In the genomic region with DNA sequence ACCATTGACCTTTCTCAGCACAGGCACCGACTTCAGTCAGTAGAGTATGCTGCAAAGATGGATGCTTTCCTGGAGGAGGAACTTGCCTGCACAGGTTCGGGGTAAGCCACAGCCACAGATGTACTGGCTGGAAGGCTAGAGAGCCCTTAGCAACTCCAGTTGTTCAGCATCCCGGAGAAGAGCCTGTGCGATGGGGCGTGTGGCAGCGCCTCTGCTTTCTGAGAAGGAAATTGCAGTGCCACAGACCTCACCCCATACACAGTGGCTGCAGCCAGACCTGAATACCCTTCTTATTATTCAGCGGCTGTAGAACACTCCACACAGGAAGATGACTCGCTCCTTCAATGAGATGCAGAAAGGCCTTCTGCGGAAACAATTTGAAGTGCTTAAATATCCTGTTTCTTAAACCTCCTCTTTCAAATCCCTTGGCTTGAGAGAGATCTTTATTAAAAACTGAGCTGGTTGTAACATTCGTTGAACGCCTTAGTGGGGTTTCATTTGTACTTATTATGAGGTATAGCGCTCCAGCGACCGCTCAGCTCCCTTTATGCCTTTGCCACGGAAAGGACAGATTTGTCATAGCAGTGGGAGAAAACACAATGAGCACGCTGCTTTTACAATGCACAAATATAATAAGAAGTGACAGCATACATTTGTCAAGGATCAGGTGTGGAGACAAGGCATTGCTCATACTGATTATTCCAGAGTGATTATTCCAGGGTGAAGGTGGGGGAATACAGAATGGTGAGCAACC, we compare ENCODE assay signal across 14 mouse cellular contexts. TPM values are rescaled to one million over a fixed set of nuclear protein-coding genes. Genes with fewer than 3 reads are reported as not detected.
DNase-seq lines count a peak whose midpoint lies in the region; ATAC-seq lines count a peak whose summit lies in the region.
"Had no signal": no experiment of that assay in that cellular context is flagged by ENCODE, and none has a peak within 500 bp of the region (broad histone marks: within the 10 kb centered on the region; RNA-seq: fewer than 3 reads in every experiment).

No protein-coding gene starts in this region.

- DNase-seq in hindbrain, embryonic 11.5 days (ENCODE audit: low spot score): no peak
- DNase-seq in hindbrain, embryonic 10.5 days (ENCODE audit: low spot score): no peak
- DNase-seq in MN1 (ENCODE audit: low spot score): peak; percentile 8
- no peak for DNase-seq in cerebellum, adult 8-10 months
- no peak for DNase-seq in frontal cortex, postnatal 36 days (ENCODE audit: low spot score in 2 of 2)
- DNase-seq in frontal cortex, adult 2 months (ENCODE audit: extremely low spot score in 1 of 2, low spot score in 1 of 2): no peak
- DNase-seq: adrenal gland, postnatal 10 days; kidney, postnatal 14 days; layer of hippocampus, postnatal 36 days; right cerebral cortex, adult 18-20 months; thymus, postnatal 14 days had no signal

- no peak overlapping the region for H3K27ac ChIP-seq in hindbrain, embryonic 11.5 days (ENCODE audit: low read depth, low read length)
- H3K27ac ChIP-seq in hindbrain, embryonic 10.5 days: no peak overlapping the region
- no peak overlapping the region for H3K27ac ChIP-seq in forebrain, embryonic 15.5 days (replicated peaks)
- no peak overlapping the region for H3K27ac ChIP-seq in midbrain, embryonic 16.5 days (ENCODE audit: low read length)
- H3K27ac ChIP-seq: limb, embryonic 15.5 days had no signal

- H3K4me3 ChIP-seq in hindbrain, embryonic 11.5 days (ENCODE audit: low read depth, low read length): no peak overlapping the region
- no peak overlapping the region for H3K4me3 ChIP-seq in hindbrain, embryonic 10.5 days
- H3K4me3 ChIP-seq in forebrain, embryonic 15.5 days: no peak overlapping the region
- no peak overlapping the region for H3K4me3 ChIP-seq in midbrain, embryonic 16.5 days (ENCODE audit: low read depth, low read length)
- H3K4me3 ChIP-seq: limb, embryonic 15.5 days had no signal

- no peaks in the 10 kb centered on the region for H3K9me3 ChIP-seq in hindbrain, embryonic 11.5 days (ENCODE audit: control insufficient read depth, low read length)
- H3K9me3 ChIP-seq in hindbrain, embryonic 10.5 days: no peaks in the 10 kb centered on the region
- no peaks in the 10 kb centered on the region for H3K9me3 ChIP-seq in forebrain, embryonic 15.5 days
- H3K9me3 ChIP-seq in midbrain, embryonic 16.5 days (replicated peaks; ENCODE audit: control insufficient read depth, low read length, poor library complexity, severe bottlenecking): no peaks in the 10 kb centered on the region
- H3K9me3 ChIP-seq: limb, embryonic 15.5 days had no signal

- H3K9ac ChIP-seq in hindbrain, embryonic 11.5 days (ENCODE audit: low read depth, low read length): no peak overlapping the region
- H3K9ac ChIP-seq in forebrain, embryonic 15.5 days (replicated peaks): no peak overlapping the region
- H3K9ac ChIP-seq in midbrain, embryonic 16.5 days (ENCODE audit: low read depth, low read length): no peak overlapping the region
- H3K9ac ChIP-seq: limb, embryonic 15.5 days had no signal

- 72% methylated on average over 16 of the region's 16 CpGs for WGBS in hindbrain, embryonic 11.5 days
- WGBS in hindbrain, embryonic 10.5 days: 81% methylated on average over 16 of the region's 16 CpGs
- WGBS in forebrain, embryonic 15.5 days: 49% methylated on average over 16 of the region's 16 CpGs
- 55% methylated on average over 16 of the region's 16 CpGs for WGBS in midbrain, embryonic 16.5 days

- no peaks in the 10 kb centered on the region for H3K4me1 ChIP-seq in hindbrain, embryonic 11.5 days (replicated peaks; ENCODE audit: control insufficient read depth, insufficient read depth, low read length)
- no peaks in the 10 kb centered on the region for H3K4me1 ChIP-seq in hindbrain, embryonic 10.5 days (replicated peaks)
- H3K4me1 ChIP-seq in forebrain, embryonic 15.5 days: peaks cover 8% of the 10 kb centered on the region
- peaks cover 3% of the 10 kb centered on the region; the same call in 1 of the 2 replicates for H3K4me1 ChIP-seq in midbrain, embryonic 16.5 days (ENCODE audit: control insufficient read depth, insufficient read depth, low read length)

- no peaks in the 10 kb centered on the region for H3K27me3 ChIP-seq in hindbrain, embryonic 11.5 days (ENCODE audit: control insufficient read depth, insufficient read depth, low read length)
- H3K27me3 ChIP-seq in hindbrain, embryonic 10.5 days (ENCODE audit: insufficient read depth, poor library complexity, severe bottlenecking): no peaks in the 10 kb centered on the region
- H3K27me3 ChIP-seq in forebrain, embryonic 15.5 days: no peaks in the 10 kb centered on the region
- H3K27me3 ChIP-seq in midbrain, embryonic 16.5 days (ENCODE audit: control insufficient read depth, insufficient read depth, low read depth, low read length): no peaks in the 10 kb centered on the region
- H3K27me3 ChIP-seq: limb, embryonic 15.5 days had no signal

- peak; percentile 75 for ATAC-seq in hindbrain, embryonic 11.5 days (ENCODE audit: low FRiP score)
- ATAC-seq in forebrain, embryonic 15.5 days (replicated peaks): 0 out of 2 replicates have a peak, but pooled peaks have one; percentile 63
- ATAC-seq in midbrain, embryonic 16.5 days: peak; percentile 85; the same call in 1 of the 2 replicates

- no peak overlapping the region for H3K4me2 ChIP-seq in hindbrain, embryonic 11.5 days (replicated peaks; ENCODE audit: low read depth, low read length)
- H3K4me2 ChIP-seq in forebrain, embryonic 15.5 days (replicated peaks): no peak overlapping the region
- no peak overlapping the region for H3K4me2 ChIP-seq in midbrain, embryonic 16.5 days (ENCODE audit: low read length)
- H3K4me2 ChIP-seq: limb, embryonic 15.5 days had no signal

- H3K36me3 ChIP-seq in hindbrain, embryonic 11.5 days (ENCODE audit: control insufficient read depth, insufficient read depth, low read length): no peaks in the 10 kb centered on the region
- H3K36me3 ChIP-seq in hindbrain, embryonic 10.5 days: no peaks in the 10 kb centered on the region
- no peaks in the 10 kb centered on the region for H3K36me3 ChIP-seq in forebrain, embryonic 15.5 days
- H3K36me3 ChIP-seq in midbrain, embryonic 16.5 days (ENCODE audit: control insufficient read depth, insufficient read depth, low read length): no peaks in the 10 kb centered on the region
- H3K36me3 ChIP-seq: limb, embryonic 15.5 days had no signal

RNA-seq across cellular contexts. Expression of a gene that starts 26.0 kb away (rescaled TPM):
- polyA plus RNA-seq in hindbrain, embryonic 11.5 days (2014; fragmentation: Nextera tagmentation; extraction: Ambion mirVana): 25.6 and 25.7 TPM in 2 replicates
- polyA plus RNA-seq in hindbrain, embryonic 10.5 days (2016; fragmentation: Nextera tagmentation; extraction: Ambion mirVana): 63.7 and 64.6 TPM in 2 replicates
- 80.2 and 85.5 TPM in 2 replicates for polyA plus RNA-seq in forebrain, embryonic 15.5 days (2015; fragmentation: Nextera tagmentation; extraction: Ambion mirVana)
- 49.3 and 54.0 TPM in 2 replicates for polyA plus RNA-seq in midbrain, embryonic 16.5 days (2015; fragmentation: Nextera tagmentation; extraction: Ambion mirVana)
- 41.8 and 45.5 TPM in 2 replicates for polyA plus RNA-seq in frontal cortex, adult 2 months (2012; rRNA removed)

RNA-seq across cellular contexts. Expression of a gene that starts 47.1 kb away (rescaled TPM):
- polyA plus RNA-seq in hindbrain, embryonic 11.5 days (2014; fragmentation: Nextera tagmentation; extraction: Ambion mirVana): 29.6 and 42.0 TPM in 2 replicates
- polyA plus RNA-seq in hindbrain, embryonic 10.5 days (2016; fragmentation: Nextera tagmentation; extraction: Ambion mirVana): 23.1 and 27.5 TPM in 2 replicates
- polyA plus RNA-seq in forebrain, embryonic 15.5 days (2015; fragmentation: Nextera tagmentation; extraction: Ambion mirVana): 27.4 and 30.4 TPM in 2 replicates
- 23.6 and 28.3 TPM in 2 replicates for polyA plus RNA-seq in midbrain, embryonic 16.5 days (2015; fragmentation: Nextera tagmentation; extraction: Ambion mirVana)
- polyA plus RNA-seq in frontal cortex, adult 2 months (2012; rRNA removed): 18.8 and 19.9 TPM in 2 replicates
